Mouse (Mus musculus) layer of hippocampus, postnatal 25 days (tissue): ENCODE measurements around the gene Slfn1. TPM values are rescaled to one million over a fixed set of nuclear protein-coding genes. Genes with fewer than 3 reads are reported as not detected.
A peak's percentile ranks its signal among the peaks of the same experiment; 100 is the strongest.
"Not testable (repeated sequence)": the region's sequence is repeated elsewhere in the genome, so short reads cannot be mapped to it uniquely, and the experiment has no call there.

Source experiments
- DNase-seq, 2 experiments: peaks; one replicate each; pipeline ENCODE4 v3.0.0; 2022; ENCODE audit warnings: mixed read lengths in 2 of 2, low spot score in 1 of 2; ENCODE audit errors: extremely low spot score in 1 of 2
- total RNA-seq, 2 experiments: library from RNA; stranded (reverse); gene quantifications; 2 replicates each; pipeline ENCODE4 v1.2.3; 2021

Slfn1 gene
- total RNA-seq = not detected

GRCm38 (mm10) chr11:83116597-83117227 lies at the start of gene Slfn1:
Gene Slfn1, plus strand, starts transcription at chr11:83116849.
- no peak for DNase-seq

- no peak for DNase-seq
Measured at GRCm38 (mm10) chr11:83067982-83068694, 48.5 kb upstream of the Slfn1 start.

- no peak for DNase-seq
Measured at GRCm38 (mm10) chr11:83070321-83070970, 46.2 kb upstream of the Slfn1 start.

- DNase-seq = no peak
Measured at GRCm38 (mm10) chr11:83077714-83078422, 38.8 kb upstream of the Slfn1 start.

GRCm38 (mm10) chr11:83078423-83079140 lies 38.1 kb upstream of the Slfn1 start:
- no peak for DNase-seq

- DNase-seq = no peak
Measured at GRCm38 (mm10) chr11:83079487-83080199, 37.0 kb upstream of the Slfn1 start.

GRCm38 (mm10) chr11:83082741-83083473 lies 33.7 kb upstream of the Slfn1 start:
- no peak for DNase-seq

GRCm38 (mm10) chr11:83084161-83084560 lies 32.5 kb upstream of the Slfn1 start:
- DNase-seq = no peak

GRCm38 (mm10) chr11:83084761-83085160 lies 31.9 kb upstream of the Slfn1 start:
- DNase-seq = no peak

- DNase-seq = peak in 1 of 2 experiments; percentile 30
Measured at GRCm38 (mm10) chr11:83115138-83115537, 1.5 kb upstream of the Slfn1 start.

- no peak for DNase-seq
Measured at GRCm38 (mm10) chr11:83118056-83118455, 1.4 kb downstream of the Slfn1 start.

GRCm38 (mm10) chr11:83121131-83121685 lies 4.6 kb downstream of the Slfn1 start:
- DNase-seq = no peak

GRCm38 (mm10) chr11:83123198-83123597 lies 6.5 kb downstream of the Slfn1 start:
- DNase-seq = no peak

GRCm38 (mm10) chr11:83124906-83125305 lies 8.3 kb downstream of the Slfn1 start:
- no peak for DNase-seq

GRCm38 (mm10) chr11:83125633-83126032 lies 9.0 kb downstream of the Slfn1 start:
- not testable (repeated sequence) for DNase-seq

- DNase-seq = not testable (repeated sequence)
Measured at GRCm38 (mm10) chr11:83137253-83137652, 20.6 kb downstream of the Slfn1 start.

GRCm38 (mm10) chr11:83148939-83149338 lies 32.3 kb downstream of the Slfn1 start:
- not testable (repeated sequence) for DNase-seq
